Mouse (Mus musculus) left cerebral cortex, adult 8-10 months (tissue): ENCODE results near the gene Dnajb1. TPM values are rescaled to one million over a fixed set of nuclear protein-coding genes. Genes with fewer than 3 reads are reported as not detected.

Experiments used
- DNase-seq, 2 experiments: peaks; one replicate each; pipeline ENCODE4 v3.0.0; 2022; ENCODE audit warnings: low spot score in 2 of 2
- total RNA-seq, 4 experiments: library from RNA; stranded (reverse); gene quantifications; 2 replicates each; pipeline ENCODE4 v1.2.4; 2022

Dnajb1 gene
- total RNA-seq, 4 experiments from 2014 or later: 44.9 to 46.9 (median 45.6) TPM

DNA sequence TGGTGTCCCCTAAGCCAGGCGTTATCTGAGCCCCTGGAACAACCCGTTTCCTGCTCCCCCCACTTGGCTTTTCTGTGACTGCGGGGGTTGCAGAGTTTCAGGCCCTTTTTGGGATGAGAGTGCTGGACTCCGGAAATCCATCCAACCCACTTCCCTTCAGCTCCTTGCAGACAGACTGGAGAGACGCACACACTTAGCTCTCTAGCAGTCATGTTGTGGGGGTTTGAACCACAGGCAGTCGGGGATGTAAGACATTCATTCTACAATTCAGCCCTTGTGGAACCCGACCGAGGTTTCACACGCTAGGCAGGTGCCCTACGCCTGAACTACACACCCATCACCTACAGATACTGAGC, 45.6 kb downstream of the Dnajb1 start:
- DNase-seq: no peak

DNA sequence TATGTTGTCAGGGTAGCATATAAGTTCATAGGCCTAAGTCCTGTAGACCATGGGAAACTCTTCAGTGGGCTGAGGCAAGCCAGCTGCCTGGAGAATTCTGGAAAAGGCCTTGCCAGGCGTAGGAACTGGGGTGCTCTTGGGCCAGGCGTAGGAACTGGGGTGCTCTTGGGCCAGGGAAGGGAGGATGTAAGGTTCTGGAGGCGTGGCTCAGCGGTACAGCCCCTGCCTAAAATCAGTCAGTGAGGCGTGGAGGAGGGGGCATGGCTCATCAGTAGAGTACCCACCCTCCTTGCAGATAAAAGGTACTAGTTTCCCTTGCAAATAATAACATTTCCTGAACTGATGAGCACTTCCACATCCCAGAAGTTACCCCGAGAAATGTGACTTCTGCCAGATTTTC, 46.7 kb downstream of the Dnajb1 start:
- no peak for DNase-seq

- DNase-seq: no peak
Observed at GRCm38 (mm10) chr8:83656043-83656442, 48.0 kb downstream of the Dnajb1 start.

GRCm38 (mm10) chr8:83656484-83657246, 48.7 kb downstream of the Dnajb1 start:
- DNase-seq: no peak

DNA sequence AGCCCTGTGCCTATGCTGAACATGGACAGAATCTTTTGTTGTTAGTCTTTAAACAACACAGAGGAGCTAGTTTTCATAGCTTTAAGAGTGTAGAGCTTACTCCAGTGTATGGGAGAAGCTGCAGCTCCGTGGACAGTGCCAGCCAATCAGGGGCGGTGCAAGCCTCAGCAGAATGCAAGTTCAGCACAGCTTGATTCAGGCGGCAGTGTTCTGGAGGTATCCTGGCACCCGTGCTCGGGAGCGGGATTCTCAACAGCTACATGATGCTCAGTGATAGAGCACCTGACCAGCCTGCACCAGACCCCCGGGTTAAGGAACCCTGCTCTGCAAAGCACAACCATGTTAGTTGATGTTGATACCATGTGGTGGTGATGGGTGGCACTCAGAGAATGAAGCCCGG, 52.6 kb downstream of the Dnajb1 start:
- DNase-seq: no peak

DNA sequence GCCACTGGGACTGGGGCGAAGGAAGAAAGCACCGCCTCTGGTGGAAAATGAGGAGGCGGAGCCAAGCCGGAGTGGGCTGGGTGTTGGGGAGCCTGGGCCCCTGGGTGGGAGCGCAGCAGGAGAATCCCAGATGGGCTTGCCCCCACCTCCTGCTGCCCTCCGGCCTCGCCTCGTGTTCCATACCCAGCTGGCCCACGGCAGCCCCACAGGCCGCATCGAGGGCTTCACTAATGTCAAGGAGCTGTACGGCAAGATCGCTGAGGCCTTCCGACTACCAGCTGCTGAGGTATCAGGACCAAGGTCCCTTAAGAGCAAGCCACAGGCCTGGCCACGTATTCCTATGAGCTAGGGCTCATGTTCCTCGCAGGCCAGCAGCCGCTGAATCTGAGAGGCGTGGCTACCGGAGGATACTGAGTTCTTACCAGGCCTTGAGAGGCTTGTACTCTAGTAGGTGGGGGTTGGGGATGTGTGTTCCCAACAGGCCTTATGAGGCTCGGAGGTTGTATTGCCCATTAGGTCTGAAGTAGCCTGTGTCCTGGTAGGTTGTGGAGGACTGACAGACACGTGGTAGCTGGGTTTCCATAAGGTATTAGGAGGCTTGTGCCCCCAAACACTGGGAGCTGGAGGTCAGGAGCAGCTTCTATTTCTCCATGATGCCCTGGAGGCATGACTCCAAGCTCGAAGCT, 53.1 kb downstream of the Dnajb1 start:
- DNase-seq: no peak

Other genes starting within 250 kb of the Dnajb1 start
- gene Clgn, start 218.3 kb upstream of the Dnajb1 start, total RNA-seq: 1 to 10 TPM; 8.6 to 9.6 (median 9.2) TPM
- 100 to 1,000 TPM; 198 to 226 (median 211) TPM for gene Scoc, start 149.8 kb upstream of the Dnajb1 start, total RNA-seq
- gene Olfr370, start 72.4 kb upstream of the Dnajb1 start, total RNA-seq: not detected
- gene Ndufb7, start 41.5 kb upstream of the Dnajb1 start, total RNA-seq: 100 to 1,000 TPM; 115 to 152 (median 134) TPM
- gene Tecr, start 222 bp upstream of the Dnajb1 start, total RNA-seq: 100 to 1,000 TPM; 638 to 678 (median 672) TPM
- gene Gipc1, start 44.5 kb downstream of the Dnajb1 start, total RNA-seq: 10 to 100 TPM; 72.9 to 74.5 (median 74.3) TPM
- gene Ptger1, start 58.5 kb downstream of the Dnajb1 start, total RNA-seq: 1 to 10 TPM in 3 of 4 experiments, under 1 TPM in 1; 0.83 to 1.5 (median 1.3) TPM
- 10 to 100 TPM; 52.2 to 66.2 (median 54.8) TPM for gene Pkn1, start 91.0 kb downstream of the Dnajb1 start, total RNA-seq
- gene Ddx39, start 107.0 kb downstream of the Dnajb1 start, total RNA-seq: 10 to 100 TPM; 14.4 to 18.4 (median 16.3) TPM
- 10 to 100 TPM in 1 of 4 experiments, 1 to 10 TPM in 3; 8.3 to 12.2 (median 8.8) TPM for gene Adgre5, start 133.1 kb downstream of the Dnajb1 start, total RNA-seq